Mouse (Mus musculus) brain, embryonic 14.5 days (tissue): Measurements from ENCODE around the gene Map3k13.

Experiments used
- CTCF ChIP-seq: fragments of 200-500 bp; IDR thresholded peaks from 2 replicates; pipeline ENCODE4 v1.5.1; 2012; ENCODE audit warnings: inconsistent platforms, mild to moderate bottlenecking, moderate library complexity, borderline replicate concordance; ENCODE audit not compliant: insufficient read depth, insufficient read length; ENCODE audit errors: extremely low read depth
- POLR2A ChIP-seq: fragments of 200-500 bp; IDR thresholded peaks from 2 replicates; pipeline ENCODE4 v1.6.1; 2012; ENCODE audit warnings: mild to moderate bottlenecking, inconsistent platforms, borderline replicate concordance; ENCODE audit not compliant: poor library complexity, insufficient read depth, insufficient read length, severe bottlenecking; ENCODE audit errors: extremely low read depth

- TF ChIP-seq POLR2A = no peak
- no peak for TF ChIP-seq CTCF
Measured at GRCm38 (mm10) chr16:21969874-21970273, 175.7 kb downstream of the Map3k13 start.
